Mouse (Mus musculus): ENCODE data around the gene Gm12216. TPM values are rescaled to one million over a fixed set of nuclear protein-coding genes. Genes with fewer than 3 reads are reported as not detected.
"Not testable (repeated sequence)": the region's sequence is repeated elsewhere in the genome, so short reads cannot be mapped to it uniquely, and the experiment has no call there.

The Gm12216 gene
- polyA plus RNA-seq, 1 experiment from 2014 or later, result 1.0 TPM

GRCm38 (mm10) chr11:53758033-53758432 lies 101.0 kb downstream of the Gm12216 start:
- 80% methylated on average over 9 of the region's 9 CpGs for WGBS
- H3K36me3 ChIP-seq (ENCODE audit: insufficient read depth); H3K9me3 ChIP-seq (ENCODE audit: low read depth, low read length); H3K9ac ChIP-seq; H3K27me3 ChIP-seq (ENCODE audit: insufficient read depth, low read length); H3K4me2 ChIP-seq; H3K4me3 ChIP-seq (ENCODE audit: low read depth, low read length); H3K27ac ChIP-seq (ENCODE audit: low read depth); ATAC-seq (ENCODE audit: insufficient read depth): not testable (repeated sequence)
- peak; percentile 54 for TF ChIP-seq CTCF (IDR thresholded peaks at IDR 0.05; ENCODE audit: low read depth)
- peak; percentile 45 for DNase-seq
- H3K4me1 ChIP-seq (ENCODE audit: insufficient read depth), result peaks cover 33% of the 10 kb centered on the region

DNA sequence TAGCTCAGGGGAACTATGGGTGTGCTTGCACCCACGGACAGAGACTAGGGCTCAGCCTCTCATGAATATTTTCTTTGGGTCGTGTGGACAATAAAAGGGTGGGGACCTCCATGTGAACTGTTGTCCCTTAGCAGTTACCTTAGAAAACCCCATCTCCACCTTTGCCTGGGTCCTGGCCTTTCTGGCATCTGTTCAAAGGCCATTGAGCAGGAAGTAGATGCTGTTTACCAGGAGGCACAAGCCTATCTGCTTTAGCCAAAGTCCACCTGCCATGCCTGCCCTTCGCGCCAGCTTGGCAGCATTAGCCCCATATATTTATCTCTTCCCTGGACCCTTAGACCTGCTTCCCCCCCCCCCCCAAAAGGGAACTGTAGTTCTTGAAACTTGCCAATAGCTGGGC lies 101.4 kb downstream of the Gm12216 start:
- Histone ChIP-seq H3K4me3 (ENCODE audit: low read depth, low read length) (no peak overlapping the region), H3K4me2 (no peak overlapping the region), H3K9ac (no peak overlapping the region), H3K4me1 (ENCODE audit: insufficient read depth) (peaks cover 30% of the 10 kb centered on the region), H3K27ac (ENCODE audit: low read depth) (no peak overlapping the region), H3K27me3 (ENCODE audit: insufficient read depth, low read length) (no peaks in the 10 kb centered on the region), H3K9me3 (ENCODE audit: low read depth, low read length) (no peaks in the 10 kb centered on the region), H3K36me3 (ENCODE audit: insufficient read depth) (no peaks in the 10 kb centered on the region)
- TF ChIP-seq CTCF (IDR thresholded peaks at IDR 0.05; ENCODE audit: low read depth), result no peak
- DNase-seq, result no peak
- 88% methylated on average over 4 of the region's 4 CpGs for WGBS
- no peak for ATAC-seq (ENCODE audit: insufficient read depth)

- Histone ChIP-seq H3K36me3 (ENCODE audit: insufficient read depth) (no peaks in the 10 kb centered on the region), H3K4me3 (ENCODE audit: low read depth, low read length) (no peak overlapping the region), H3K9ac (no peak overlapping the region), H3K4me1 (ENCODE audit: insufficient read depth) (peaks cover 13% of the 10 kb centered on the region; the same call in 1 of the 2 replicates), H3K4me2 (no peak overlapping the region), H3K27me3 (ENCODE audit: insufficient read depth, low read length) (no peaks in the 10 kb centered on the region), H3K27ac (ENCODE audit: low read depth) (no peak overlapping the region), H3K9me3 (ENCODE audit: low read depth, low read length) (no peaks in the 10 kb centered on the region)
- no peak for ATAC-seq (ENCODE audit: insufficient read depth)
- 77% methylated on average over 12 of the region's 12 CpGs for WGBS
- DNase-seq, result no peak
- TF ChIP-seq CTCF (IDR thresholded peaks at IDR 0.05; ENCODE audit: low read depth), result no peak
These were observed 104.0 kb downstream of the Gm12216 start for GRCm38 (mm10) chr11:53755011-53755595.

GRCm38 (mm10) chr11:53749716-53750352 lies 109.2 kb downstream of the Gm12216 start:
- 51% methylated on average over 5 of the region's 5 CpGs for WGBS
- DNase-seq, result no peak
- no peak for TF ChIP-seq CTCF (IDR thresholded peaks at IDR 0.05; ENCODE audit: low read depth)
- Histone ChIP-seq H3K4me3 (ENCODE audit: low read depth, low read length) (no peak overlapping the region), H3K9ac (no peak overlapping the region), H3K36me3 (ENCODE audit: insufficient read depth) (no peaks in the 10 kb centered on the region), H3K4me2 (no peak overlapping the region), H3K4me1 (ENCODE audit: insufficient read depth) (no peaks in the 10 kb centered on the region), H3K9me3 (ENCODE audit: low read depth, low read length) (no peaks in the 10 kb centered on the region), H3K27ac (ENCODE audit: low read depth) (no peak overlapping the region), H3K27me3 (ENCODE audit: insufficient read depth, low read length) (no peaks in the 10 kb centered on the region)
- ATAC-seq (ENCODE audit: insufficient read depth), result no peak

DNA sequence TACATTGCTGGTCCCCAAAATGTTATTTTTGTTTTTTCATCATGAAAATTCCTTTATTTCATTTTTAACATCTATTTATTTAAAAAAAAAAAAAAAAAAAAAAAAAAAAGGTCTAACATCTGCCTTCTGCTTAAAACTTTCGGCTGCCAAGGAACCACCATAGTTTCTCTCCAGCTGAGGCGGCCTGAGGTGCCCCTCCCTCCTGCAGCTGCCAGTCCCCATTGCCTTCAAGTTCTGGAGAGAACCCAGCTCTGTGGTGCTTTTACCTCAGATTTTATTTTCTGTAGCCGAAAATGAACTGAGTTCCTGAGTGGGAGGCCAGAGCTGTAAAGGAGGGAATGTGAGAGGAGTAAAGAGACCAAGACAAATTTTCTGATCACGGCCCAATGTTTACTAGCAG lies 109.8 kb downstream of the Gm12216 start:
- H3K9me3 ChIP-seq (ENCODE audit: low read depth, low read length), result no peaks in the 10 kb centered on the region
- no peaks in the 10 kb centered on the region for H3K36me3 ChIP-seq (ENCODE audit: insufficient read depth)
- H3K27ac ChIP-seq (ENCODE audit: low read depth), result no peak overlapping the region
- no peak for TF ChIP-seq CTCF (IDR thresholded peaks at IDR 0.05; ENCODE audit: low read depth)
- H3K9ac ChIP-seq, result no peak overlapping the region
- WGBS, result 53% methylated on average over 4 of the region's 4 CpGs
- no peak overlapping the region for H3K4me3 ChIP-seq (ENCODE audit: low read depth, low read length)
- no peak overlapping the region for H3K4me2 ChIP-seq
- ATAC-seq (ENCODE audit: insufficient read depth) (no peak), DNase-seq (no peak)
- H3K4me1 ChIP-seq (ENCODE audit: insufficient read depth), result no peaks in the 10 kb centered on the region
- no peaks in the 10 kb centered on the region for H3K27me3 ChIP-seq (ENCODE audit: insufficient read depth, low read length)

DNA sequence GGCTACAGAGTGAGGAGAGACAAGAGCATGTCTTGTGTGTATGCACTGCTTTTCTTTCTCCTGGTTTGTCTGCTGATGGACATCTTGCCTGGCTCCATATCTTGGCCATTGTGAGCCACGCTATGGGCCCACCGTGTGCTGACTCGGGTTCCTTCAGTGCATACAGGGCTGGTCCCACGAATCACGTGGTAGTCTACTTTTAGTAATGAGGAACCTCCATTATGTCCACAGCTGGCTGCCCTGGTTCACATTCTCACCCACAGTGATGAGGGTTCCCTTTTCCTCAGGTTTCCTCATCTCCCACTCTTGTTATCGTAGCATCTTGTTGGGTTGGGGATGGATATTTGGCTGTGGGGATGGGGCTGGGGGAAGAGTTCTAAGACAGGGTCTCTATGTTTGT lies 110.4 kb downstream of the Gm12216 start:
- WGBS, result 88% methylated on average over 6 of the region's 6 CpGs
- H3K4me1 ChIP-seq (ENCODE audit: insufficient read depth), result no peaks in the 10 kb centered on the region
- ATAC-seq (ENCODE audit: insufficient read depth), result no peak
- no peaks in the 10 kb centered on the region for H3K27me3 ChIP-seq (ENCODE audit: insufficient read depth, low read length)
- no peak overlapping the region for H3K9ac ChIP-seq
- no peaks in the 10 kb centered on the region for H3K36me3 ChIP-seq (ENCODE audit: insufficient read depth)
- H3K4me2 ChIP-seq, result no peak overlapping the region
- no peak overlapping the region for H3K4me3 ChIP-seq (ENCODE audit: low read depth, low read length)
- TF ChIP-seq CTCF (IDR thresholded peaks at IDR 0.05; ENCODE audit: low read depth), result no peak
- H3K9me3 ChIP-seq (ENCODE audit: low read depth, low read length), result no peaks in the 10 kb centered on the region
- no peak for DNase-seq
- H3K27ac ChIP-seq (ENCODE audit: low read depth), result no peak overlapping the region

DNA sequence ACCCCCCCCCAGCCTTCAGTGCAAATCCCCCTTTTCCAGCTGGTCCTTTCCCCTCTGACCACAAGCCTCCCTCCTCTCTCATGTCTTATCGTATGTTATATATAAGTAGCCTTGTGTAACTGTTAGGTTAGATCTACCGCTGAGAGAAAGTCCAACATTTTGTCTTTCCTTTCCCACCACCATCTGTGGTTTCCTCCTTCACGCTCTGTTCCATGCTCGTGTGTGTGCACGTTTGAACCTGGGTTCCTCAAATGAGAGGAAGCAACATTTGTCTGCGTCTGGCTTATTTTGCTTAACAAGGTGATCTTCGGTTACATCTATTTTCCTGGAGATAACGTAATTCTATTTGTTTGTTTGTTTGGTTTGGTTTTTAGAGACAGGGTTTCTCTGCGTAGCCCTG lies 111.1 kb downstream of the Gm12216 start:
- Histone ChIP-seq H3K27ac (ENCODE audit: low read depth) (no peak overlapping the region), H3K4me3 (ENCODE audit: low read depth, low read length) (no peak overlapping the region), H3K4me2 (no peak overlapping the region), H3K9me3 (ENCODE audit: low read depth, low read length) (no peaks in the 10 kb centered on the region), H3K36me3 (ENCODE audit: insufficient read depth) (no peaks in the 10 kb centered on the region), H3K27me3 (ENCODE audit: insufficient read depth, low read length) (no peaks in the 10 kb centered on the region), H3K9ac (no peak overlapping the region), H3K4me1 (ENCODE audit: insufficient read depth) (no peaks in the 10 kb centered on the region)
- no peak for TF ChIP-seq CTCF (IDR thresholded peaks at IDR 0.05; ENCODE audit: low read depth)
- no peak for ATAC-seq (ENCODE audit: insufficient read depth)
- DNase-seq, result no peak
- WGBS, result 86% methylated on average over 9 of the region's 9 CpGs

Data from lung, embryonic 14.5 days (tissue).